Mouse (Mus musculus) C2C12 (cell line): Measurements from ENCODE around the gene Gnl1. TPM values are rescaled to one million over a fixed set of nuclear protein-coding genes. Genes with fewer than 3 reads are reported as not detected.

Experiments used
- H3K27me3 ChIP-seq: one replicate; pipeline ENCODE4 v1.6.1; 2011; ENCODE audit not compliant: control insufficient read depth, insufficient read depth, insufficient read length
- H3K36me3 ChIP-seq: one replicate; pipeline ENCODE4 v1.6.1; 2011; ENCODE audit not compliant: control insufficient read depth, insufficient read depth
- H3K4me3 ChIP-seq: one replicate; pipeline ENCODE4 v1.5.1; 2011; ENCODE audit warnings: mild to moderate bottlenecking, control low read depth; ENCODE audit not compliant: poor library complexity, insufficient read depth, severe bottlenecking
- H3K79me2 ChIP-seq: one replicate; pipeline ENCODE4 v1.6.1; 2011; ENCODE audit not compliant: control insufficient read depth, insufficient read depth
- H3K79me3 ChIP-seq: one replicate; pipeline ENCODE4 v1.6.1; 2011; ENCODE audit warnings: low read depth, control low read depth
- H3ac ChIP-seq: one replicate; pipeline ENCODE3; 2011; ENCODE audit warnings: low read depth; ENCODE audit not compliant: control insufficient read depth, insufficient read length
- CEBPB ChIP-seq: IDR thresholded peaks from one replicate; pipeline ENCODE4 v1.6.1; 2011; ENCODE audit warnings: low read depth, mild to moderate bottlenecking, control low read depth, moderate library complexity
- CTCF ChIP-seq: IDR thresholded peaks from one replicate; pipeline ENCODE4 v1.5.1; 2011; ENCODE audit not compliant: control insufficient read depth, insufficient read depth, insufficient read length
- FOSL1 ChIP-seq: IDR thresholded peaks from one replicate; pipeline ENCODE4 v1.8.0; 2011; ENCODE audit warnings: mild to moderate bottlenecking, low read length; ENCODE audit not compliant: poor library complexity, insufficient read depth, severe bottlenecking
- MAX ChIP-seq: IDR thresholded peaks from one replicate; pipeline ENCODE4 v1.6.1; 2011; ENCODE audit warnings: mild to moderate bottlenecking, control low read depth
- MYOD1 ChIP-seq: IDR thresholded peaks from one replicate; pipeline ENCODE4 v1.6.1; 2011; ENCODE audit warnings: low read depth; ENCODE audit not compliant: control insufficient read depth, insufficient read length
- MYOG ChIP-seq: IDR thresholded peaks from one replicate; pipeline ENCODE4 v1.6.1; 2011; ENCODE audit not compliant: control insufficient read depth, insufficient read length; ENCODE audit errors: extremely low read depth
- USF1 ChIP-seq: IDR thresholded peaks from one replicate; pipeline ENCODE4 v1.6.1; 2011; ENCODE audit warnings: low read depth, mild to moderate bottlenecking, control low read depth, moderate library complexity
- polyA plus RNA-seq: library from polyadenylated mRNA; unstranded; fragments of >200 nt; fragmentation: generic; extraction: Trizol; gene quantifications from one replicate; pipeline ENCODE4 v1.2.1, GENCODE M21; 2012; ENCODE audit warnings: missing spikeins

The Gnl1 gene
- polyA plus RNA-seq, 1 experiment = 71.7 TPM

GRCm38 (mm10) chr17:35969418-35970389 is 9.9 kb upstream of the Gnl1 start, which contains the start of gene Abcf1:
Abcf1 (minus strand) TSS chr17:35969761.
- H3K79me3 ChIP-seq = peaks cover 34% of the 10 kb centered on the region
- peaks cover 54% of the 10 kb centered on the region for H3K79me2 ChIP-seq
- peak; percentile 68 for TF ChIP-seq USF1
- TF ChIP-seq CEBPB = no peak
- TF ChIP-seq MYOG = no peak
- no peak for TF ChIP-seq MYOD1
- no peak for TF ChIP-seq FOSL1
- TF ChIP-seq CTCF = no peak
- TF ChIP-seq MAX = peak; percentile 93
- peaks cover 39% of the 10 kb centered on the region for H3K36me3 ChIP-seq
- peak within 1 kb of the TSS; percentile 69 for H3K4me3 ChIP-seq
- peak within 1 kb of the TSS; percentile 99 for H3ac ChIP-seq
- no peaks in the 10 kb centered on the region for H3K27me3 ChIP-seq

- TF ChIP-seq MYOG (no peak), CEBPB (no peak), CTCF (no peak), FOSL1 (no peak), MAX (no peak), USF1 (no peak), MYOD1 (no peak)
- H3K27me3 ChIP-seq = no peaks in the 10 kb centered on the region
- H3ac ChIP-seq = no peak overlapping the region
- peaks cover 27% of the 10 kb centered on the region for H3K79me3 ChIP-seq
- no peak overlapping the region for H3K4me3 ChIP-seq
- peaks cover 50% of the 10 kb centered on the region for H3K79me2 ChIP-seq
- H3K36me3 ChIP-seq = peaks cover 49% of the 10 kb centered on the region
Observed at GRCm38 (mm10) chr17:35972131-35972530, 7.5 kb upstream of the Gnl1 start.

- H3K4me3 ChIP-seq = peak overlapping the region; percentile 89
- no peaks in the 10 kb centered on the region for H3K27me3 ChIP-seq
- peaks cover 61% of the 10 kb centered on the region for H3K79me2 ChIP-seq
- peaks cover 26% of the 10 kb centered on the region for H3K79me3 ChIP-seq
- H3K36me3 ChIP-seq = peaks cover 48% of the 10 kb centered on the region
- TF ChIP-seq CEBPB (peak; percentile 73), USF1 (no peak)
- peak overlapping the region; percentile 93 for H3ac ChIP-seq
Observed at GRCm38 (mm10) chr17:35978811-35979400, 745 bp upstream of the Gnl1 start.

GRCm38 (mm10) chr17:35980363-35980754 is 708 bp downstream of the Gnl1 start:
- Histone ChIP-seq H3ac (peak overlapping the region; percentile 95), H3K4me3 (peak overlapping the region; percentile 89), H3K79me3 (peaks cover 25% of the 10 kb centered on the region), H3K36me3 (peaks cover 43% of the 10 kb centered on the region), H3K27me3 (no peaks in the 10 kb centered on the region), H3K79me2 (peaks cover 50% of the 10 kb centered on the region)
- no peak for TF ChIP-seq MAX
- no peak for TF ChIP-seq CEBPB
- no peak for TF ChIP-seq MYOD1
- TF ChIP-seq FOSL1 = no peak
- no peak for TF ChIP-seq MYOG
- no peak for TF ChIP-seq USF1
- no peak for TF ChIP-seq CTCF

DNA sequence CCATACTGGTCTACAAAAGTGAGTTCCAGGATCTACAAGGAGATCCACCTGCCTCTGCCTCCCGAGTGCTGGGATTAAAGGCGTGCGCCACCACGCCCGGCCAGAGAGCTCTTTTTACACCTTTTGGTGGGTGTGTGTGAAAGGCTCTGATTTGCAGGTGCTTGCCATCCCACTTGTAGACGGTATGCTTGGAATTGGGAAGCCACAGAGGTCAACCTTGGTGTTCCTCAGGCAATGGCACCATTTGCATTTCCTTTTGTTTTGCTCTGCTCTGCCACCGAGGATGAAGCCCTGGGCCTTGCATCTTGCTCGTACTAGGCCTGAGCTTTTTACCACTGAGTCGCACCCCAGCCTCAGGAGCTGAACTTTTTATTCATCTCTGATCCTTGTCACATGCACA is 2.1 kb downstream of the Gnl1 start:
- TF ChIP-seq MYOG = no peak
- TF ChIP-seq CTCF = no peak
- TF ChIP-seq MAX = no peak
- TF ChIP-seq FOSL1 = no peak
- TF ChIP-seq CEBPB = no peak
- no peak for TF ChIP-seq USF1
- no peak for TF ChIP-seq MYOD1
- peaks cover 25% of the 10 kb centered on the region for H3K79me3 ChIP-seq
- H3K79me2 ChIP-seq = peaks cover 39% of the 10 kb centered on the region
- peak overlapping the region; percentile 3 for H3ac ChIP-seq
- peaks cover 33% of the 10 kb centered on the region for H3K36me3 ChIP-seq
- H3K4me3 ChIP-seq = no peak overlapping the region
- H3K27me3 ChIP-seq = no peaks in the 10 kb centered on the region
